Mouse (Mus musculus) liver, embryonic 14.5 days (tissue): ENCODE measurements around the gene Mrps6. TPM values are rescaled to one million over a fixed set of nuclear protein-coding genes. Genes with fewer than 3 reads are reported as not detected.

Experiments
- ATAC-seq: fragments of 200-750 bp; cut with Nextera tagmentation; 2 replicates; pipeline ENCODE4 v1.8.0; 2017; ENCODE audit warnings: moderate number of reproducible peaks, mild to moderate bottlenecking, moderate library complexity; ENCODE audit not compliant: insufficient read depth
- DNase-seq, 3 experiments: peaks; one replicate each; pipeline ENCODE4 v3.0.0-alpha.2; 2012 to 2013; ENCODE audit warnings: low read depth in 3 of 3, low spot score in 3 of 3
- H3K27ac ChIP-seq: fragments of 300-500 bp; sonication (generic); 2 replicates; pipeline ENCODE4 v1.5.1; 2014; ENCODE audit warnings: moderate library complexity, mild to moderate bottlenecking, control low read depth, inconsistent platforms
- H3K27me3 ChIP-seq: fragments of 300-500 bp; sonication (generic); 2 replicates; pipeline ENCODE4 v1.6.1; 2014; ENCODE audit warnings: mild to moderate bottlenecking, low read length, moderate library complexity; ENCODE audit not compliant: control insufficient read depth, insufficient read depth
- H3K36me3 ChIP-seq: fragments of 300-500 bp; sonication (generic); replicated peaks from 2 replicates; pipeline ENCODE4 v1.6.1; 2014; ENCODE audit warnings: low read depth; ENCODE audit not compliant: control insufficient read depth, insufficient read depth
- H3K4me1 ChIP-seq, 2 experiments: fragments of 200-500 bp in 1 of 2; fragments of 300-500 bp in 1 of 2; sonication (generic) in 1 of 2; replicated peaks; 2 replicates each; pipeline ENCODE4 v1.6.1; 2012 to 2014; ENCODE audit warnings: antibody characterized with exemption in 1 of 2, inconsistent platforms in 1 of 2, low read length in 1 of 2; ENCODE audit not compliant: control insufficient read depth in 2 of 2, insufficient read depth in 2 of 2
- H3K4me2 ChIP-seq: fragments of 300-500 bp; sonication (generic); 2 replicates; pipeline ENCODE4 v1.6.1; 2014; ENCODE audit warnings: low read depth, mild to moderate bottlenecking, control low read depth, moderate library complexity
- H3K4me3 ChIP-seq, 2 experiments: fragments of 200-500 bp in 1 of 2; fragments of 300-500 bp in 1 of 2; sonication (generic) in 1 of 2; 2 replicates each; pipeline ENCODE4 v1.5.1; 2012 to 2014; ENCODE audit warnings: low read depth in 2 of 2, low read length in 2 of 2, mild to moderate bottlenecking in 2 of 2, control low read depth in 1 of 2, inconsistent platforms in 1 of 2, moderate library complexity in 1 of 2; ENCODE audit not compliant: insufficient read depth in 1 of 2
- H3K9ac ChIP-seq: fragments of 300-500 bp; sonication (generic); replicated peaks from 2 replicates; pipeline ENCODE4 v1.6.1; 2014; ENCODE audit warnings: mild to moderate bottlenecking, control low read depth, moderate library complexity
- H3K9me3 ChIP-seq: fragments of 300-500 bp; sonication (generic); 2 replicates; pipeline ENCODE4 v1.6.1; 2016; ENCODE audit warnings: low read length, mixed read lengths; ENCODE audit not compliant: control insufficient read depth
- CTCF ChIP-seq: IDR thresholded peaks from 2 replicates; pipeline ENCODE4 v1.5.1; 2016; ENCODE audit warnings: antibody characterized with exemption, low read depth, control low read depth
- EP300 ChIP-seq: IDR thresholded peaks from 2 replicates; pipeline ENCODE4 v1.6.1; 2016; ENCODE audit warnings: antibody characterized with exemption, low read depth
- WGBS: fragments of 180-500 bp; shearing (Covaris S2); extraction: QIAGEN DNeasy Blood & Tissue Kit; methylation state at CpG from one replicate; pipeline ENCODE4 v1.1.7; 2014; ENCODE audit not compliant: insufficient replicate concordance; 5-methylcytosine and 5-hydroxymethylcytosine counted together
- polyA plus RNA-seq, 2 experiments: library from polyadenylated mRNA; depleted of rRNA in 1 of 2; stranded (reverse) in 1 of 2; unstranded in 1 of 2; fragments of >200 nt; fragmentation: Nextera tagmentation in 1 of 2; extraction: Ambion mirVana in 1 of 2; gene quantifications; 2 replicates each; pipeline versions ENCODE4 v1.2.1 to v1.2.3; 2012 to 2014

The Mrps6 gene
- polyA plus RNA-seq, 2 experiments = 15.2 to 30.2 TPM

DNA sequence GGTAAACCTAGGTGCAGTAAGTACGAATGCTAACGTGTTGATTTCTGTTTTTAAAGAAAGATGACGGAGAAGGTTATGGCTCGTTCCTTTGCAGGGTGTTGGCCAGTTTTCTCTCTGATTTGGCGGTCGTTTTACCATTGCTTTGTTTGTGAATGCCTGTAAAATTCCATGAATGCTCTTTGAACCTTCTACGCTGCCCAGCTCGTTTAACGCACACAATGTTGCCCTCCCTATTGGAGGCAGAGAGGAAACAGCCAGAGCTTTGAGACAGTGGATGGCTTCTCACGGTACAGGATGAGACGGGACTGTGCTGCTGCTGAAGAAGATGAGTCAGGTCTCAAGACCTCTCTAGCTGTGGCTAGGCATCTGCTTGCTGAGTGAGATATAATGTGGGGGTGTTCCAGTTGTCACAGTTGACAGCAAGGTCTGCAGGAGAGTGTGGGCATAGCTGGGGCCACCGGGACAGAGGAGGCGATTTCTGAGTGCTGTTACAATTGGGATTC lies 61.0 kb downstream of the Mrps6 start:
- DNase-seq (no peak), ATAC-seq (no peak)
- H3K36me3 ChIP-seq = no peaks in the 10 kb centered on the region
- no peaks in the 10 kb centered on the region for H3K9me3 ChIP-seq
- H3K27ac ChIP-seq = no peak overlapping the region
- H3K27me3 ChIP-seq = no peaks in the 10 kb centered on the region
- H3K4me3 ChIP-seq = no peak overlapping the region
- H3K4me2 ChIP-seq = no peak overlapping the region
- 65% methylated on average over 13 of the region's 13 CpGs for whole genome bisulfite sequencing
- TF ChIP-seq EP300 (no peak), CTCF (no peak)
- no peak overlapping the region for H3K9ac ChIP-seq
- H3K4me1 ChIP-seq = no peaks in the 10 kb centered on the region

DNA sequence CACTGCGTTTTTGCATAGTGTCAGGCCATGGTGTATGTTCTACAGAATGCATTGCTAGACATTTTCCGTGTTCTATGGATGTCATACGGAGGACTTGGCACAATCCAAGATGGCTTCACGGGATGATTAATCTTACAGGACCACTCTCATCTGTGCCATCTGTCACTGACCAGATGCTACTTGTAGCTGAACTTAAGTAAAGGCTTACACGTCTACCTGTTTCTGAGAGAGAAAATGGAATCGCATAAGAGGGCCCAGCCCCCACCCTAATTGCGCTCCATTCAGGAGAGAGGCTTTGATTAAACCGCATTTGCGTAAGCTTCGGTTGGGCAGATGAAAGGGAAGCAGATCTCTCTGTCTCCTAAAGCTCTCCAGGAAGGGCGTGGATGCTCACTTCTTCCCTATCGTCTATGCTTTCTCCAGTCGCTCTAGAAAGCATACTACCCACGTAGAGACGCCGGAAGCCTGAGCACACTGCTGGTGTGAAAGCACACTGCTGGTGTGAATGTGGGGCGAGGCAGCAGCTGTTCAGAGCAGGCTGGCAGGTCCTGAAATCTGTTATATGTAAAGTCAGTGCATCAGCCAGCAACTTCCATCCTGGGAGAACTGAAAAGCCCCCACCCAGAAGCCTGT lies 62.9 kb downstream of the Mrps6 start:
- Histone ChIP-seq H3K27me3 (no peaks in the 10 kb centered on the region), H3K4me2 (no peak overlapping the region), H3K4me1 (no peaks in the 10 kb centered on the region), H3K36me3 (no peaks in the 10 kb centered on the region), H3K27ac (no peak overlapping the region), H3K9me3 (no peaks in the 10 kb centered on the region), H3K4me3 (no peak overlapping the region), H3K9ac (no peak overlapping the region)
- TF ChIP-seq CTCF = no peak
- TF ChIP-seq EP300 = no peak
- no peak for ATAC-seq
- WGBS = 70% methylated on average over 17 of the region's 17 CpGs
- DNase-seq = no peak

DNA sequence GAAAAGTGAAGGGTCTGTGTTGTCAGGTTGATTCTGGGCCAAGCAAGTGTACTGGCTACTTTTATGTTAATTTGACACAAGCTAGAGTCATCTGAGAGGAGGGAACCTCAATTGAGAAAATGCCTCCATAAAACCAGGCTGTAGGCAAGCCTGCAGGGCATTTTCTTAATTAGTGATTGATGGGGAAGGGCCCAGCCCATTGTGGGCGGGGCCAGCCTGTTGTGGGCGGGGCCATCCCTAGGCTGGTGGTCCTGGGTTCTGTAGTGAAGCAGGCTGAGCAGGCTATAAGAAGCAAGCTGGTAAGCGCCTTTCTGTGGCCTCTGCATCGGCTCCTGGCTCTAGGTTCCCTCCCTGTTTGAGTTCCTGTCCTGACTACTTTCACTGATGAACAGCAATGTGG lies 69.2 kb downstream of the Mrps6 start:
- H3K9me3 ChIP-seq = no peaks in the 10 kb centered on the region
- ATAC-seq (no peak), DNase-seq (no peak)
- no peaks in the 10 kb centered on the region for H3K36me3 ChIP-seq
- H3K4me1 ChIP-seq = no peaks in the 10 kb centered on the region
- 30% methylated on average over 4 of the region's 4 CpGs for WGBS
- H3K27me3 ChIP-seq = no peaks in the 10 kb centered on the region
- H3K9ac ChIP-seq = no peak overlapping the region
- no peak overlapping the region for H3K27ac ChIP-seq
- no peak overlapping the region for H3K4me3 ChIP-seq
- no peak overlapping the region for H3K4me2 ChIP-seq
- TF ChIP-seq CTCF (no peak), EP300 (no peak)

DNA sequence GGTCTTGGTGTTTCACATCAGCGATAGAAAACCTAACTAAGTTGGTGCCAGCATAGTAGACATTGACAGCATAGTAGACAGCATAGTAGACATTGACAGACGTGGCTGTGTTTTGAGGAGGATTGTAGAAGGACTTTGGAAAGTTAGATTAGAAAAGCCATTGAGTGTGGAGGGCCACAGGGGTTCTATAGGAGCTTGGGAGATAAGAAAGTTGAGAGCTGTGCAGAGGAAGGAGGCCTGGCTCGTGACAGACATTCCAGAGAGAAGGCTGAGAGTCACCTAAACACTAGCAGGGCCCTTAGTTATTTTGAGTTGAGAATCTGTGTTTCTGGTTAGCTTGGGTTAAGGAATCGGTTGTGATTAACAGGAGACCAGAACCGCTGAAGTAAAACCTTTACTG lies 69.6 kb downstream of the Mrps6 start:
- no peak for TF ChIP-seq CTCF
- no peak for TF ChIP-seq EP300
- Histone ChIP-seq H3K36me3 (no peaks in the 10 kb centered on the region), H3K4me2 (no peak overlapping the region), H3K27ac (no peak overlapping the region), H3K4me3 (no peak overlapping the region), H3K9me3 (no peaks in the 10 kb centered on the region), H3K9ac (no peak overlapping the region), H3K27me3 (no peaks in the 10 kb centered on the region), H3K4me1 (no peaks in the 10 kb centered on the region)
- no peak for ATAC-seq
- 58% methylated on average over 5 of the region's 5 CpGs for WGBS
- DNase-seq = no peak

DNA sequence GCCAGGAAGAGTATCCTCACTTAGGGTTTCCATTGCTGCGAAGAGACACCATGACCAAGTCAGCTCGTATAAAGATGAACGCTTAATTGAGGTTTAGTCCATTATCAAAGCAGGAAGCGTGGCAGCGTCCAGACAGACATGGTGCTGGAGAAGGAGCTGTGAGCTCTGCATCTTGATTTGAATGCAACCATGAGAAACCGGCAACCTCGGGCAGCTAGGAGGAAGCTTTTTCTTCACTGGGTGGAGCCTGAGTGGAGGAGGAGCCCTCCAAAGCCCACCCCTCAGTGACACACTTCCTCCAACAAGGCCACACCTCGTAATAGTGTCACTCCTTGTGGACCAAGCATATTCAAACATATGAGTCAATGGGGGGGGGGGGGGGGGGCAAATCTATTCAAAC lies 71.8 kb downstream of the Mrps6 start:
- no peaks in the 10 kb centered on the region for H3K36me3 ChIP-seq
- no peak overlapping the region for H3K9ac ChIP-seq
- no peak for ATAC-seq
- no peaks in the 10 kb centered on the region for H3K27me3 ChIP-seq
- no peak for DNase-seq
- 61% methylated on average over 8 of the region's 8 CpGs for WGBS
- no peak overlapping the region for H3K27ac ChIP-seq
- H3K9me3 ChIP-seq = no peaks in the 10 kb centered on the region
- TF ChIP-seq EP300 (no peak), CTCF (no peak)
- no peak overlapping the region for H3K4me3 ChIP-seq
- no peak overlapping the region for H3K4me2 ChIP-seq
- no peaks in the 10 kb centered on the region for H3K4me1 ChIP-seq
